Mouse (Mus musculus) liver, embryonic 15.5 days (tissue): ENCODE results near the gene Rasa3. TPM values are rescaled to one million over a fixed set of nuclear protein-coding genes. Genes with fewer than 3 reads are reported as not detected.

ENCODE experiments used
- ATAC-seq: fragments of 200-750 bp; cut with Nextera tagmentation; 2 replicates; pipeline ENCODE4 v1.8.0; 2017; ENCODE audit warnings: moderate number of reproducible peaks, mild to moderate bottlenecking, moderate library complexity; ENCODE audit not compliant: insufficient read depth
- H3K27ac ChIP-seq: fragments of 300-500 bp; sonication (generic); replicated peaks from 2 replicates; pipeline ENCODE4 v1.5.1; 2015; ENCODE audit warnings: mild to moderate bottlenecking, inconsistent platforms
- H3K27me3 ChIP-seq: fragments of 300-500 bp; sonication (generic); 2 replicates; pipeline ENCODE4 v1.6.1; 2015; ENCODE audit warnings: mild to moderate bottlenecking, inconsistent platforms
- H3K36me3 ChIP-seq: fragments of 300-500 bp; sonication (generic); replicated peaks from 2 replicates; pipeline ENCODE4 v1.6.1; 2015; ENCODE audit warnings: moderate library complexity, mild to moderate bottlenecking, inconsistent platforms
- H3K4me1 ChIP-seq: fragments of 300-500 bp; sonication (generic); replicated peaks from 2 replicates; pipeline ENCODE4 v1.6.1; 2015; ENCODE audit warnings: inconsistent platforms
- H3K4me2 ChIP-seq: fragments of 300-500 bp; sonication (generic); 2 replicates; pipeline ENCODE4 v1.6.1; 2015; ENCODE audit warnings: moderate library complexity, mild to moderate bottlenecking, inconsistent platforms
- H3K4me3 ChIP-seq: fragments of 300-500 bp; sonication (generic); replicated peaks from 2 replicates; pipeline ENCODE4 v1.5.1; 2015; ENCODE audit warnings: mild to moderate bottlenecking, inconsistent platforms
- H3K9ac ChIP-seq: fragments of 300-500 bp; sonication (generic); 2 replicates; pipeline ENCODE4 v1.6.1; 2015; ENCODE audit warnings: moderate library complexity, mild to moderate bottlenecking, inconsistent platforms
- H3K9me3 ChIP-seq: fragments of 300-500 bp; sonication (generic); replicated peaks from 2 replicates; pipeline ENCODE4 v1.6.1; 2016; ENCODE audit warnings: inconsistent platforms
- WGBS: fragments of 180-500 bp; shearing (Covaris S2); methylation state at CpG from one replicate; pipeline ENCODE4 v1.1.7; 2015; ENCODE audit warnings: mixed read lengths; ENCODE audit not compliant: insufficient replicate concordance; 5-methylcytosine and 5-hydroxymethylcytosine counted together
- polyA plus RNA-seq: library from polyadenylated mRNA; unstranded; fragments of >200 nt; fragmentation: Nextera tagmentation; extraction: Ambion mirVana; gene quantifications from 2 replicates; pipeline ENCODE4 v1.2.1, GENCODE M21; 2015

Gene Rasa3
- polyA plus RNA-seq, 1 experiment from 2014 or later, result 16.4 TPM

GRCm38 (mm10) chr8:13548831-13549230 is 128.6 kb downstream of the Rasa3 start:
- WGBS, result 42% methylated on average over 9 of the region's 9 CpGs
- ATAC-seq, result no peak
- 0 out of 2 replicates have a peak, but pooled peaks cover 3% of the 10 kb centered on the region for H3K4me1 ChIP-seq
- no peak overlapping the region for H3K9ac ChIP-seq
- H3K9me3 ChIP-seq, result no peaks in the 10 kb centered on the region
- H3K4me2 ChIP-seq, result no peak overlapping the region
- H3K27ac ChIP-seq, result no peak overlapping the region
- H3K36me3 ChIP-seq, result no peaks in the 10 kb centered on the region
- no peaks in the 10 kb centered on the region for H3K27me3 ChIP-seq
- no peak overlapping the region for H3K4me3 ChIP-seq

- Histone ChIP-seq H3K4me1 (0 out of 2 replicates have a peak, but pooled peaks cover 3% of the 10 kb centered on the region), H3K4me2 (no peak overlapping the region), H3K9ac (no peak overlapping the region), H3K36me3 (no peaks in the 10 kb centered on the region), H3K27me3 (no peaks in the 10 kb centered on the region), H3K4me3 (no peak overlapping the region), H3K9me3 (no peaks in the 10 kb centered on the region), H3K27ac (no peak overlapping the region)
- WGBS, result 43% methylated on average over 4 of the region's 4 CpGs
- ATAC-seq, result no peak
These were observed 129.2 kb downstream of the Rasa3 start for GRCm38 (mm10) chr8:13548235-13548634.

DNA sequence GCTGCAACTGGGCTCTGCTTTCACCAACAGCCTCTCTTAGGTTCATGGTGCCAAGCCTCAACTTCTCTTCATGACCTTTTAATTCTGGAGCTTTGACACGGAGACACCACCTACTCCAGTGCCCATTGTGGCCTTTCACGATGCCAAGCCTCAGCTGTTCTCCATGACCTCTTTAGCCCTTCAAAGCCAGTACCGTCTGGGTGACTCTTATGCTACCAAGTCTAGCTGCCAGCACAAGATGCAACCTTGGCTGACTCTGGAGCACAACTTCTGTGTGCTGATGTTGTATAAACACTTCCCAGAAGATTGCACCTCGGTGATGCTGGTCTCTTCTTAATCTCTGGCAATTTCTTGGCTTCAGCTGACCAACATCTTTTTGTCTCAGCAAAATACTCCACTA is 131.0 kb downstream of the Rasa3 start:
- Histone ChIP-seq H3K27ac (no peak overlapping the region), H3K9me3 (no peaks in the 10 kb centered on the region), H3K4me2 (no peak overlapping the region), H3K27me3 (no peaks in the 10 kb centered on the region), H3K4me3 (no peak overlapping the region), H3K9ac (no peak overlapping the region), H3K36me3 (no peaks in the 10 kb centered on the region), H3K4me1 (0 out of 2 replicates have a peak, but pooled peaks cover under 1% of the 10 kb centered on the region)
- 58% methylated on average over 4 of the region's 4 CpGs for whole genome bisulfite sequencing
- no peak for ATAC-seq

GRCm38 (mm10) chr8:13541526-13541925 is 135.9 kb downstream of the Rasa3 start:
- Histone ChIP-seq H3K4me3 (no peak overlapping the region), H3K9ac (no peak overlapping the region), H3K27ac (no peak overlapping the region), H3K36me3 (no peaks in the 10 kb centered on the region), H3K27me3 (no peaks in the 10 kb centered on the region), H3K4me2 (no peak overlapping the region), H3K4me1 (no peaks in the 10 kb centered on the region), H3K9me3 (no peaks in the 10 kb centered on the region)
- WGBS, result 61% methylated on average over 5 of the region's 5 CpGs
- ATAC-seq, result no peak

DNA sequence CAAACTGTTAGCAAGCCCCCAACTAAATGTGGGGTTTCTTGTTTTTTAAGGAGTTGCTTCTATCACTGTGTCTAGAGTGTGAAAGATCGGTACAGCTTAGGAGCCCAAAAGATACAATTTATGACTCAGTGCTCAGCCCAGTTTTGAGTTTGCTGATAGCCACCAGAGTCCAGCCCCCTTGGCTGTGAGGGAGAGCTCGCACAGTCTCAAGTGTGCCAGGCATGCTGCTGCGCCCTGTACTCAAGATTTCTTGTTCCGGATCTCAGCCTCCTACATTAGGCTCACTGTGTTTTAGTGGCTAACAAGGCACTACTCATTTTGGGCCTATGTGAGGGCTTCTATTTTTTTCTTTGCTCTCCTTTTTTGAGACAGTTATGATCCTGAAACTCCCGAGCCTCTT is 137.3 kb downstream of the Rasa3 start:
- Histone ChIP-seq H3K4me1 (no peaks in the 10 kb centered on the region), H3K9ac (no peak overlapping the region), H3K4me3 (no peak overlapping the region), H3K36me3 (no peaks in the 10 kb centered on the region), H3K9me3 (no peaks in the 10 kb centered on the region), H3K4me2 (no peak overlapping the region), H3K27ac (no peak overlapping the region), H3K27me3 (no peaks in the 10 kb centered on the region)
- no peak for ATAC-seq
- WGBS, result 62% methylated on average over 5 of the region's 5 CpGs

- no peak overlapping the region for H3K9ac ChIP-seq
- H3K4me1 ChIP-seq, result no peaks in the 10 kb centered on the region
- no peak for ATAC-seq
- no peaks in the 10 kb centered on the region for H3K36me3 ChIP-seq
- H3K4me3 ChIP-seq, result no peak overlapping the region
- no peaks in the 10 kb centered on the region for H3K9me3 ChIP-seq
- H3K27ac ChIP-seq, result no peak overlapping the region
- no peak overlapping the region for H3K4me2 ChIP-seq
- no peaks in the 10 kb centered on the region for H3K27me3 ChIP-seq
- 53% methylated on average over 6 of the region's 6 CpGs for WGBS
These were observed 138.6 kb downstream of the Rasa3 start for GRCm38 (mm10) chr8:13538821-13539220.

GRCm38 (mm10) chr8:13537102-13537501 is 140.3 kb downstream of the Rasa3 start:
- H3K4me3 ChIP-seq, result no peak overlapping the region
- no peak overlapping the region for H3K9ac ChIP-seq
- no peaks in the 10 kb centered on the region for H3K4me1 ChIP-seq
- H3K27ac ChIP-seq, result no peak overlapping the region
- H3K27me3 ChIP-seq, result no peaks in the 10 kb centered on the region
- no peak overlapping the region for H3K4me2 ChIP-seq
- H3K9me3 ChIP-seq, result no peaks in the 10 kb centered on the region
- no peak for ATAC-seq
- no peaks in the 10 kb centered on the region for H3K36me3 ChIP-seq
- WGBS, result 29% methylated on average over 2 of the region's 2 CpGs

DNA sequence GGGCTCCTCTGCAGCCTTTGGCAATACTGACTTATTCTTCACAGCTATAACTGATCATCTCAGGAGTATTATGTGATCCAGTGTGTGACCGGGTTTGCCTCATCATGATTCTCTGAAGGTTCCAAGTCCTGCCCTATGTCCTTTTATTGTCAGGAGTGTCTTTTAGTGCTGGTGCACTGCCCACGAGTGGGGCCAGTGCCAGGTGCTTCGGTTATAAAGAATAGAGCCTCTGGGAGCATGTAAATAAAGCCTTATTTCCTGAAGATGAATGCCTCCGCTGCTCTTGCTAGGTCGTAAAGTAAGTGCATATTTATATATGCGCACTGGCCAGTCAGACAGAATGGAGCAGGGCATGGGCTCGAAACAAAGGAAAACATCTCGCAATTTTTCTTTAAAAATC is 144.3 kb downstream of the Rasa3 start:
- Histone ChIP-seq H3K27ac (no peak overlapping the region), H3K4me1 (0 out of 2 replicates have a peak, but pooled peaks cover 8% of the 10 kb centered on the region), H3K36me3 (no peaks in the 10 kb centered on the region), H3K27me3 (no peaks in the 10 kb centered on the region), H3K9me3 (no peaks in the 10 kb centered on the region), H3K9ac (no peak overlapping the region), H3K4me2 (no peak overlapping the region), H3K4me3 (no peak overlapping the region)
- 69% methylated on average over 8 of the region's 8 CpGs for WGBS
- ATAC-seq, result no peak

DNA sequence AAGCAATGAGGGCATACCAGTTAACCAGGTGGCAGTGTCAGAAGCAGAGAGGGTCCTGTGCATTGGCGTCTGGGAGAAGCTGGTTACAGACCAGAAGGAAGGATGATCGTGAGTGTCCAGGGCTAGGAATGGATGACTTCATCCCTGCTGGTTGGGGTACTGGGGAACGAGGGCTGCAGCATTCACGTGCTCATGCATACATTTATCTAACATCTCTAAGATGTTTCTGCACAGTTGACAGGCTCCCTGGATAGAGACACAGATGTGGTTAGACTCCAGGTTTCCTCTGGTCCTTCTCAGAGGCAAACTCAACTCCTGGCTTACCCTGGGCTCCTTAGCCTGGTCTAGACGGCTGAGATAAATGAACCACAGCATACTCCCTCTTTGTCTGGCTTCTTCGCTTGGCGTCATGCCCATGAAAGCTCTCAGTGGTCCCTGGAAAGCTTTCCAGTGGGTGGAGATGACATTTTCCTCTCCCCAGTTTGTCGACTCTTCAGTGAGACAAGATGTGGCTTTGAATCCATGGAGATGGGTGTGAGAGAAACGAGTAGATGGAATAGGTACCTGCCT is 145.7 kb downstream of the Rasa3 start:
- Histone ChIP-seq H3K9ac (no peak overlapping the region), H3K27me3 (no peaks in the 10 kb centered on the region), H3K9me3 (no peaks in the 10 kb centered on the region), H3K4me2 (no peak overlapping the region), H3K4me3 (no peak overlapping the region), H3K27ac (no peak overlapping the region), H3K4me1 (0 out of 2 replicates have a peak, but pooled peaks cover 8% of the 10 kb centered on the region), H3K36me3 (no peaks in the 10 kb centered on the region)
- ATAC-seq, result no peak
- WGBS, result 37% methylated on average over 9 of the region's 9 CpGs

GRCm38 (mm10) chr8:13530941-13531340 is 146.5 kb downstream of the Rasa3 start:
- Histone ChIP-seq H3K4me3 (no peak overlapping the region), H3K9me3 (no peaks in the 10 kb centered on the region), H3K27ac (no peak overlapping the region), H3K36me3 (no peaks in the 10 kb centered on the region), H3K4me2 (no peak overlapping the region), H3K9ac (no peak overlapping the region), H3K27me3 (no peaks in the 10 kb centered on the region), H3K4me1 (0 out of 2 replicates have a peak, but pooled peaks cover 8% of the 10 kb centered on the region)
- 28% methylated on average over 5 of the region's 5 CpGs for WGBS
- peak; percentile 40; the same call in 1 of the 2 replicates for ATAC-seq

GRCm38 (mm10) chr8:13530401-13530800 is 147.0 kb downstream of the Rasa3 start:
- no peak overlapping the region for H3K27ac ChIP-seq
- H3K4me2 ChIP-seq, result no peak overlapping the region
- no peaks in the 10 kb centered on the region for H3K36me3 ChIP-seq
- no peaks in the 10 kb centered on the region for H3K9me3 ChIP-seq
- no peaks in the 10 kb centered on the region for H3K27me3 ChIP-seq
- no peak for ATAC-seq
- H3K4me3 ChIP-seq, result no peak overlapping the region
- no peak overlapping the region for H3K9ac ChIP-seq
- WGBS, result 61% methylated on average over 3 of the region's 3 CpGs
- H3K4me1 ChIP-seq, result 0 out of 2 replicates have a peak, but pooled peaks cover 8% of the 10 kb centered on the region

DNA sequence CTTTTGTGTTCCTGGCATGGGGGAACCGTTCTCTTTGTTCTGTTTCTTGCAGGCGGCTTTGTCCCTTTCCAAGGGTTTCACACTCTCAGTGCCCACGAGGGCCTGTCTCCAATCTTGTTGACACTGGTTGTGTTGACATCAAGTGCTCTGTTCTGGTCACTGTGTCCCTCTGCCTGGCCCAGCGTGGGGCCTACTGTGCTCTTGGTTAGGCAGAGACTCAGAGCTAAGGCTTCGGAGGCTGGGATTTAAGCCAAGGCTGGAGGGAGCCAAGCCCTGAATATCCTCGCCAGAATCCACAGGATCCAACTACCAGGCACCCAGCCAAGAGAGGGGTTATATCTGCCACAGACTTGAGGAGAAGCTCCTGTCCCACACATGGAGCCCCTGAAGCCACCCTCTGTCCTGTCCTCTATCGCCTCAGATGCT is 147.5 kb downstream of the Rasa3 start:
- H3K9me3 ChIP-seq, result no peaks in the 10 kb centered on the region
- H3K4me3 ChIP-seq, result no peak overlapping the region
- no peak overlapping the region for H3K4me2 ChIP-seq
- 56% methylated on average over 7 of the region's 7 CpGs for WGBS
- no peak overlapping the region for H3K9ac ChIP-seq
- H3K4me1 ChIP-seq, result 0 out of 2 replicates have a peak, but pooled peaks cover 8% of the 10 kb centered on the region
- no peaks in the 10 kb centered on the region for H3K27me3 ChIP-seq
- ATAC-seq, result no peak
- H3K36me3 ChIP-seq, result no peaks in the 10 kb centered on the region
- no peak overlapping the region for H3K27ac ChIP-seq
